In the genomic region with DNA sequence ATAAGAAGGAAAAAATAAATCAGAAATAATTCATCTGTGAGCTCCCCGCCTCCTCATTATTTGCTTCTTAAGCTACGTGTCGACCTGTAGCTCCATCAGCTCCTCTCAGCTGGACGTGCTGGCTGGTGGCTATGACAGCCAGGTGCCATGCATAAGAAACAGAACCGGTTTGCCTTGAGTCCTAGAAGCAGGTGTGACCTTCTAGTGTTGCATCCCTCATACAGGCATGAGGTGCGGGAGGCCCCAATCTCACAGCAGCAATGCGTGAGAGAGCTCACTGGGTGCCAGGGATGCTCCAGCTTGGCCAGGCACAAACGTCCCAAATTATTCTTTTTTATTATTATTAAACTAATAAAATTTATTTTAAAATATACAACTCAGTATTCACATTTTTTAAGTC, we compare ENCODE assay signal across 9 mouse cellular contexts.
"Had no signal": no experiment of that assay in that cellular context is flagged by ENCODE, and none has a peak within 500 bp of the region (broad histone marks: within the 10 kb centered on the region; RNA-seq: fewer than 3 reads in every experiment).

No protein-coding gene starts in this region.

- H3K9ac ChIP-seq: liver, embryonic 15.5 days; midbrain, embryonic 13.5 days had no signal

- H3K4me1 ChIP-seq: liver, embryonic 15.5 days; midbrain, embryonic 13.5 days had no signal

- H3K4me3 ChIP-seq: liver, embryonic 15.5 days; midbrain, embryonic 13.5 days had no signal

- DNase-seq: layer of hippocampus, adult 9-11 months; layer of hippocampus, postnatal 36 days; lung, adult 2 months; right cerebral cortex, postnatal 14 days; thymus, postnatal 4 days had no signal

- H3K27ac ChIP-seq: liver, embryonic 15.5 days; macrophage; midbrain, embryonic 13.5 days had no signal

- H3K36me3 ChIP-seq: liver, embryonic 15.5 days; midbrain, embryonic 13.5 days had no signal

- ATAC-seq: midbrain, embryonic 13.5 days had no signal

- H3K4me2 ChIP-seq: liver, embryonic 11.5 days; liver, embryonic 15.5 days; midbrain, embryonic 13.5 days had no signal

- H3K9me3 ChIP-seq: liver, embryonic 15.5 days; midbrain, embryonic 13.5 days had no signal

- H3K27me3 ChIP-seq: liver, embryonic 15.5 days; midbrain, embryonic 13.5 days had no signal
